Mouse (Mus musculus) embryonic facial prominence, embryonic 12.5 days (tissue): ENCODE results near the gene Spryd4. TPM values are rescaled to one million over a fixed set of nuclear protein-coding genes. Genes with fewer than 3 reads are reported as not detected.
"Not testable (repeated sequence)": the region's sequence is repeated elsewhere in the genome, so short reads cannot be mapped to it uniquely, and the experiment has no call there.

Experiments used
- ATAC-seq: fragments of 200-750 bp; cut with Nextera tagmentation; 2 replicates; pipeline ENCODE4 v1.8.0; 2017; ENCODE audit not compliant: insufficient number of reproducible peaks, insufficient read depth, low FRiP score, low TSS enrichment
- H3K27ac ChIP-seq: fragments of 300-500 bp; sonication (generic); 2 replicates; pipeline ENCODE4 v1.5.1; 2016; ENCODE audit warnings: mild to moderate bottlenecking
- H3K27me3 ChIP-seq: fragments of 300-500 bp; sonication (generic); 2 replicates; pipeline ENCODE4 v1.6.1; 2016; ENCODE audit warnings: mild to moderate bottlenecking, moderate library complexity
- H3K36me3 ChIP-seq: fragments of 300-500 bp; sonication (generic); 2 replicates; pipeline ENCODE4 v1.6.1; 2016; ENCODE audit warnings: mild to moderate bottlenecking
- H3K4me1 ChIP-seq: fragments of 300-500 bp; sonication (generic); 2 replicates; pipeline ENCODE4 v1.6.1; 2016
- H3K4me2 ChIP-seq: fragments of 300-500 bp; sonication (generic); replicated peaks from 2 replicates; pipeline ENCODE4 v1.6.1; 2016; ENCODE audit warnings: mild to moderate bottlenecking, moderate library complexity
- H3K4me3 ChIP-seq: fragments of 300-500 bp; sonication (generic); 2 replicates; pipeline ENCODE4 v1.5.1; 2016; ENCODE audit warnings: mild to moderate bottlenecking
- H3K9ac ChIP-seq: fragments of 300-500 bp; sonication (generic); 2 replicates; pipeline ENCODE4 v1.6.1; 2016; ENCODE audit warnings: mild to moderate bottlenecking, moderate library complexity
- H3K9me3 ChIP-seq: fragments of 300-500 bp; sonication (generic); 2 replicates; pipeline ENCODE4 v1.6.1; 2016; ENCODE audit warnings: mild to moderate bottlenecking, moderate library complexity
- WGBS: fragments of 180-500 bp; shearing (Covaris S2); methylation state at CpG from one replicate; pipeline ENCODE4 v1.1.7; 2016; 5-methylcytosine and 5-hydroxymethylcytosine counted together
- polyA plus RNA-seq: library from polyadenylated mRNA; unstranded; fragments of >200 nt; fragmentation: Nextera tagmentation; extraction: Ambion mirVana; gene quantifications from 2 replicates; pipeline ENCODE4 v1.2.1, GENCODE M21; 2016

Spryd4 gene
- polyA plus RNA-seq, 1 experiment from 2014 or later, result 31.1 TPM

DNA sequence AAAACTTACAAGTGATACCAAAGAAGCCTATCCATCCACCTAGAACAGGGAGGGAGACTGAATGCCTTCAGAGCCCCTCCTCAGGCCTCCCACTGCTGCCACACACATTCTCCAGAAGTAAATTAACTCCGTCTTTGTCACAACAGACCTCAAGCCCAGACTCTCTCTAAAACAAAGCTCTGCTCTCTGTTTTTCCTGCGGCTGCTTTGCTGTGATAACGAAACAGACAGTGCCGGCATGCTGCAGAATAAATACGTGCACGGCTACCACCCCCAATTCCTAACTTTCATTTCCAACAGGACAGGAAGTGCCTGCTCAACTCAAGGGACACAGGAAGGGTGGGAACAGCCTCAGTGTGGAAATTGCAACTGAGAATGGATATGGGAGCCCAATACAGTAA is 31.6 kb downstream of the Spryd4 start, which contains the start of gene Rbms2:
Gene Rbms2, minus strand, starts transcription at position 309 of the 400 bp plus-strand sequence.
- H3K9me3 ChIP-seq, result no peaks in the 10 kb centered on the region
- H3K27ac ChIP-seq, result peak within 1 kb of the TSS; percentile 79
- H3K4me2 ChIP-seq, result peak within 1 kb of the TSS; percentile 40
- no peak within 1 kb of the TSS for H3K9ac ChIP-seq
- no peaks in the 10 kb centered on the region for H3K36me3 ChIP-seq
- WGBS, result 2% methylated on average over 6 of the region's 6 CpGs
- no peak for ATAC-seq
- H3K27me3 ChIP-seq, result no peaks in the 10 kb centered on the region
- H3K4me3 ChIP-seq, result peak within 1 kb of the TSS; percentile 16; the same call in 1 of the 2 replicates
- peaks cover 13% of the 10 kb centered on the region for H3K4me1 ChIP-seq

DNA sequence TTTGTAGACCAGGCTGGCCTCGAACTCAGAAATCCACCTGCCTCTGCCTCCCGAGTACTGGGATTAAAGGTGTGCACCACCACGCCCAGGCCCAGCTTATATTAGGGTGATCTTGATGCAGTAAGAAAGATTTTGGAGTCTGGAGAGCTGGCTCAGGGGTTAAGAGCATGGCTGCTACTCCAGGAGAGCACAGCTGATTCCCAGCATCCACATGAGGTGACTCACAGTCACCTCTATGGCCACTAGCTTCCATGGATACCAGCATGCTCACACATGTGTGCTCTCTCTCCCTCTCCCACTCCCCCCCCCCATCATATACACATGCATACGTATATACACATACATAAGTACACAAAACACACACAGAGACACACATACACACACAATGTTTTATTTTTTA is 34.3 kb downstream of the Spryd4 start:
- H3K4me2 ChIP-seq, result no peak overlapping the region
- WGBS, result 82% methylated on average over 4 of the region's 4 CpGs
- H3K27me3 ChIP-seq, result no peaks in the 10 kb centered on the region
- no peak overlapping the region for H3K27ac ChIP-seq
- H3K4me3 ChIP-seq, result no peak overlapping the region
- H3K9ac ChIP-seq, result no peak overlapping the region
- peaks cover 22% of the 10 kb centered on the region for H3K4me1 ChIP-seq
- H3K9me3 ChIP-seq, result no peaks in the 10 kb centered on the region
- ATAC-seq, result no peak
- H3K36me3 ChIP-seq, result no peaks in the 10 kb centered on the region

DNA sequence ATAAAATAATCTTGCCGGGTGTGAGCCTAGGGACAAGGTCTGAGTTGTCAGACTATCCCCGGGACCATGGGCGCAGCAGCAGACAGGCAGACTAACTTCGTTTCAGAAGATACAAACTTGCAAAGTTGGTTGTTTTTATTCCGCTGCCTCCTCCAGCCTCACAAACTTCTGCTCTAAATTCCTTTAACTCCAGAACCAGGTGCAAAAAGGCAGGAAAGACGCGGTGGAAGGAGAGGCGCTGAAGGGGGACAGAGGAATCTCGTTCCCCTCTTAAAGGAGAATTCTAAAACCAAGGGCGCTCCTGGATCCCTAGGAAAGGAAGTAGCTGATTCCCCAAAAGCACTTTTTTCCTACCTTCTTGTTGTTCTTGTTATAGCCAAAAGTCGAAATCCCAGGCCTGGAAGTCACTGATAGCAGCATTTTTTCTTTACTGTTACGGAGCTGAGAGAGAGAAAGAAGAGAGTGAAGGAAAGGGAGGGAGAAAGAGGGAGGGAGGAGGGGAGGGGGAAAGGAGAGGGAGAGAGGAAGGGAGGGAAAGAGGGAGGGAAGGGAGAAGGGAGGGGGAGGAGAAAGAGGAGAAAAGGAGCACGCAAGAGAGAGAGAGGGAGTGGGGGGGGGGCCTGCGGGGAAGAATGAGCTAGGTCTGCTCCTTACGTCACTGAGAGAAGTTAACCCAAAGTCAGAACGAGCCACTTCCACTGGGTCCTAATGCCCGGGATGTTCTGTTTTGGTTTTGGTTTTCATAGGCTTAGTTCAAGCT is 35.4 kb downstream of the Spryd4 start:
- Histone ChIP-seq H3K4me3 (peak overlapping the region; percentile 62), H3K4me2 (peak overlapping the region; percentile 81), H3K27me3 (no peaks in the 10 kb centered on the region), H3K9me3 (no peaks in the 10 kb centered on the region), H3K27ac (peak overlapping the region; percentile 95), H3K4me1 (peaks cover 22% of the 10 kb centered on the region), H3K36me3 (no peaks in the 10 kb centered on the region), H3K9ac (peak overlapping the region; percentile 69)
- WGBS, result 1% methylated on average over 17 of the region's 17 CpGs
- peak; percentile 72; the same call in 1 of the 2 replicates for ATAC-seq

DNA sequence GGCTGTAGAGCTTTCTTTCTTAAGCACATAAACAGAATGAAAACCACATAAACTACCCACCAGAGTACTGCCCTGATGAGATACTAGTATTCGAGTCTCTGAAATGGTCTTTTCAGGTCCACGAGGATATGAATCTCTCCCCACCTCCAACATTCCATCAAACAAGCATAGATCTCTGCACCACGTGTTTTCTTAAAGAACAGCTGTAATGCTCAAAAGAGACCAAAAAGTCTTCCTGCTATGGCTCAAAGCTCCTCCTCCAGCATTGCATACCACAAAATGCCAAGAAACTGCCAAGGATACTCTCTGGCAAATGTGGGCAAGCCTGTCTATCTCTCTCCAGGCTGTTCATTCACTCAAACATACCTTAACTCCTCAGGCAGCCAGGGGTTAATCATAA is 36.3 kb downstream of the Spryd4 start:
- Histone ChIP-seq H3K4me2 (peak overlapping the region; percentile 81), H3K27me3 (no peaks in the 10 kb centered on the region), H3K36me3 (no peaks in the 10 kb centered on the region), H3K9me3 (no peaks in the 10 kb centered on the region), H3K4me1 (peaks cover 22% of the 10 kb centered on the region), H3K9ac (peak overlapping the region; percentile 69), H3K27ac (peak overlapping the region; percentile 95), H3K4me3 (peak overlapping the region; percentile 62)
- no peak for ATAC-seq
- 10% methylated on average over 3 of the region's 3 CpGs for WGBS

DNA sequence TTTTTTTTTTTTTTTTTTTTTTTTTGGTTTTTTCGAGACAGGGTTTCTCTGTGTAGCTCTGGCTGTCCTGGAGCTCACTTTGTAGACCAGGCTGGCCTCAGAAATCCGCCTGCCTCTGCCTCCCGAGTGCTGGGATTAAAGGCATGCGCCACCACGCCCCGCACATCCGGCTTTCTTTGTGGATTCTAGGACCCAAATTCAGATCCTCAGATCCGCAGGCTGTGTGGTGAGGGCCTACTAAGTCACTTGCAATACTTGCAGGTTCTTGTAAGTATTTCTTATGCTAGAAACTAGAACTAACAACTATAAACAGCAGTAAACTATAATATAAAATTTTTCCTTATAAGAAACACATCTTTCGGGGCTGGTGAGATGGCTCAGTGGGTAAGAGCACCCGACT is 40.3 kb downstream of the Spryd4 start:
- not testable (repeated sequence) for H3K4me2 ChIP-seq, H3K27ac ChIP-seq, H3K4me3 ChIP-seq, H3K27me3 ChIP-seq, ATAC-seq, H3K9me3 ChIP-seq, H3K36me3 ChIP-seq, H3K9ac ChIP-seq
- peaks cover 14% of the 10 kb centered on the region for H3K4me1 ChIP-seq
- WGBS, result 95% methylated on average over 10 of the region's 10 CpGs

DNA sequence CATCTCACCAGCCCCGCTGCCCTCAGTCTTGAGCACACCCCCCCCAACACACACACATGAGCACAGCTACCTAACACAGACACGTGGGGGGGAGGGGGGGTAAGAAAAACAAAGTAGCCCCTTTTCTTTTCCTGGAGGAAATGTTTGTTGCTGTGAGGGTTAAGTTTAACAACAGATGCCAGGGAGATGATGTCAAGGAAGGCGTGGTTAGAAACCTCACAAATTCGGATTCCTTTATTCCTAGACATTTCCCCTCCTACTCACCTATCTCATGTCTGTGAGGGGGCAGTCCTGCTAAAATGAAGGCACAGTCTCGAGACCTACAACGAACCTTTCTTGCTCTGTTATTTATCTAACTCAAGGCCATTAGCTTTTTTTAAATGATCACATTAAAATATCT is 44.5 kb downstream of the Spryd4 start:
- WGBS, result 45% methylated on average over 6 of the region's 6 CpGs
- Histone ChIP-seq H3K4me2 (no peak overlapping the region), H3K9ac (no peak overlapping the region), H3K4me3 (no peak overlapping the region), H3K36me3 (0 out of 2 replicates have a peak, but pooled peaks cover 5% of the 10 kb centered on the region), H3K27ac (no peak overlapping the region), H3K4me1 (no peaks in the 10 kb centered on the region), H3K9me3 (no peaks in the 10 kb centered on the region), H3K27me3 (no peaks in the 10 kb centered on the region)
- no peak for ATAC-seq

DNA sequence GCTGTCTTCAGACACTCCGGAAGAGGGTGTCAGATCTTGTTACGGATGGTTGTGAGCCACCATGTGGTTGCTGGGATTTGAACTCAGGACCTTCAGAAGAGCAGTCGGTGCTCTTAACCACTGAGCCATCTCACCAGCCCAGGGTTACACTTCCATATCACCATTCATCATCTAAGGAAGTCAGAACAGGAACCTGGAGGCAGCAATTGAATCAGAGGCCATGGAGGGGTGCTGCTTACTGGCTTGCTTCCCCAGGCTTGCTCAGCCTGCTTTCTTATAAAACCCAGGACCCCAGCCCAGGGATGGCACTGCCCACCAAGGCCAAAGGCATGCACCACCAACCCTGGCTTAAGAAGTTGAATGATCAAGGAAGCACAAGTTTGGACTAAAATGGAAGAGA is 45.9 kb downstream of the Spryd4 start:
- H3K9ac ChIP-seq, H3K27ac ChIP-seq, H3K27me3 ChIP-seq, H3K4me3 ChIP-seq, H3K4me1 ChIP-seq, H3K4me2 ChIP-seq, H3K9me3 ChIP-seq, H3K36me3 ChIP-seq, ATAC-seq: not testable (repeated sequence)
- WGBS, result 89% methylated on average over 3 of the region's 3 CpGs

Other genes with a start within 250 kb of the Spryd4 start
- gene Hsd17b6, start 204.2 kb downstream of the Spryd4 start, polyA plus RNA-seq, result not detected in 2 replicates
- gene Prim1, start 196.6 kb downstream of the Spryd4 start, polyA plus RNA-seq, result 94.6 and 95.2 TPM in 2 replicates
- 832 and 847 TPM in 2 replicates for gene Naca, start 176.2 kb downstream of the Spryd4 start, polyA plus RNA-seq
- gene Ptges3, start 152.9 kb downstream of the Spryd4 start, polyA plus RNA-seq, result 541 and 578 TPM in 2 replicates
- gene Atp5b, start 128.5 kb downstream of the Spryd4 start, polyA plus RNA-seq, result 1,967 TPM in 2 replicates
- 9.0 and 9.1 TPM in 2 replicates for gene Baz2a, start 120.2 kb downstream of the Spryd4 start, polyA plus RNA-seq
- 31.7 and 33.6 TPM in 2 replicates for gene Rbms2, start 31.5 kb downstream of the Spryd4 start, polyA plus RNA-seq
- 1.1 and 2.7 TPM in 2 replicates for gene Gls2, start 17.4 kb downstream of the Spryd4 start, polyA plus RNA-seq
- gene Mip, start 14.0 kb upstream of the Spryd4 start, polyA plus RNA-seq, result 0.69 and 1.1 TPM in 2 replicates
- gene Timeless, start 20.3 kb upstream of the Spryd4 start, polyA plus RNA-seq, result 80.9 and 81.5 TPM in 2 replicates
- gene Apon, start 42.3 kb upstream of the Spryd4 start, polyA plus RNA-seq, result 0.37 and 0.90 TPM in 2 replicates
- not detected in 2 replicates for gene Apof, start 56.9 kb upstream of the Spryd4 start, polyA plus RNA-seq
- gene Stat2, start 58.8 kb upstream of the Spryd4 start, polyA plus RNA-seq, result 20.9 and 22.0 TPM in 2 replicates
- not detected in 2 replicates for gene Il23a, start 86.9 kb upstream of the Spryd4 start, polyA plus RNA-seq
- gene Pan2, start 91.5 kb upstream of the Spryd4 start, polyA plus RNA-seq, result 36.2 and 38.3 TPM in 2 replicates
- 306 and 319 TPM in 2 replicates for gene Cnpy2, start 110.7 kb upstream of the Spryd4 start, polyA plus RNA-seq
- 191 TPM in 2 replicates for gene Cs, start 125.9 kb upstream of the Spryd4 start, polyA plus RNA-seq
- 15.0 and 17.9 TPM in 2 replicates for gene Coq10a, start 157.2 kb upstream of the Spryd4 start, polyA plus RNA-seq
- 14.8 and 15.4 TPM in 2 replicates for gene Ankrd52, start 165.3 kb upstream of the Spryd4 start, polyA plus RNA-seq
- gene Slc39a5, start 189.4 kb upstream of the Spryd4 start, polyA plus RNA-seq, result 0.33 TPM in 1 of 2 replicates, not detected in the other
- 67.6 and 70.1 TPM in 2 replicates for gene Nabp2, start 199.7 kb upstream of the Spryd4 start, polyA plus RNA-seq
- gene Rnf41, start 199.8 kb upstream of the Spryd4 start, polyA plus RNA-seq, result 44.5 and 50.5 TPM in 2 replicates
- 121 and 125 TPM in 2 replicates for gene Smarcc2, start 247.4 kb upstream of the Spryd4 start, polyA plus RNA-seq